Mouse (Mus musculus) embryonic facial prominence, embryonic 11.5 days (tissue): ENCODE measurements around the gene Sae1. TPM values are rescaled to one million over a fixed set of nuclear protein-coding genes. Genes with fewer than 3 reads are reported as not detected.

Experiments used
- ATAC-seq: fragments of 200-750 bp; cut with Nextera tagmentation; replicated peaks from 2 replicates; pipeline ENCODE4 v1.8.0; 2017; ENCODE audit warnings: low read depth; ENCODE audit not compliant: insufficient number of reproducible peaks, low FRiP score, low TSS enrichment
- DNase-seq: peaks from one replicate; pipeline ENCODE4 v3.0.0-alpha.2; 2015; ENCODE audit warnings: low spot score
- H3K27ac ChIP-seq: fragments of 300-500 bp; sonication (generic); replicated peaks from 2 replicates; pipeline ENCODE4 v1.5.1; 2014; ENCODE audit warnings: mild to moderate bottlenecking, low read depth, low read length, control low read depth
- H3K27me3 ChIP-seq: fragments of 300-500 bp; sonication (generic); 2 replicates; pipeline ENCODE4 v1.6.1; 2014; ENCODE audit warnings: mild to moderate bottlenecking, low read length, moderate library complexity, mixed read lengths; ENCODE audit not compliant: control insufficient read depth, insufficient read depth
- H3K36me3 ChIP-seq: fragments of 300-500 bp; sonication (generic); replicated peaks from 2 replicates; pipeline ENCODE4 v1.6.1; 2014; ENCODE audit warnings: low read depth, mild to moderate bottlenecking, low read length, moderate library complexity, mixed read lengths; ENCODE audit not compliant: control insufficient read depth, insufficient read depth
- H3K4me1 ChIP-seq: fragments of 300-500 bp; sonication (generic); 2 replicates; pipeline ENCODE4 v1.6.1; 2014; ENCODE audit warnings: low read length, mixed read lengths; ENCODE audit not compliant: control insufficient read depth, insufficient read depth
- H3K4me2 ChIP-seq: fragments of 300-500 bp; sonication (generic); 2 replicates; pipeline ENCODE4 v1.6.1; 2014; ENCODE audit warnings: low read depth, mild to moderate bottlenecking, control low read depth, low read length, moderate library complexity
- H3K4me3 ChIP-seq: fragments of 300-500 bp; sonication (generic); 2 replicates; pipeline ENCODE4 v1.5.1; 2014; ENCODE audit warnings: low read depth, low read length, control low read depth
- H3K9ac ChIP-seq: fragments of 300-500 bp; sonication (generic); replicated peaks from 2 replicates; pipeline ENCODE4 v1.6.1; 2014; ENCODE audit warnings: mild to moderate bottlenecking, control low read depth, low read length
- H3K9me3 ChIP-seq: fragments of 300-500 bp; sonication (generic); replicated peaks from 2 replicates; pipeline ENCODE4 v1.6.1; 2016; ENCODE audit warnings: mild to moderate bottlenecking, low read length, inconsistent platforms, mixed read lengths; ENCODE audit not compliant: control insufficient read depth
- WGBS: fragments of 180-500 bp; shearing (Covaris S2); extraction: QIAGEN DNeasy Blood & Tissue Kit; methylation state at CpG from one replicate; pipeline ENCODE4 v1.1.7; 2014; 5-methylcytosine and 5-hydroxymethylcytosine counted together
- polyA plus RNA-seq: library from polyadenylated mRNA; unstranded; fragments of >200 nt; fragmentation: Nextera tagmentation; extraction: Ambion mirVana; gene quantifications from 2 replicates; pipeline ENCODE4 v1.2.1, GENCODE M21; 2014

Sae1 gene
- polyA plus RNA-seq, result 433 and 434 TPM in 2 replicates

DNA sequence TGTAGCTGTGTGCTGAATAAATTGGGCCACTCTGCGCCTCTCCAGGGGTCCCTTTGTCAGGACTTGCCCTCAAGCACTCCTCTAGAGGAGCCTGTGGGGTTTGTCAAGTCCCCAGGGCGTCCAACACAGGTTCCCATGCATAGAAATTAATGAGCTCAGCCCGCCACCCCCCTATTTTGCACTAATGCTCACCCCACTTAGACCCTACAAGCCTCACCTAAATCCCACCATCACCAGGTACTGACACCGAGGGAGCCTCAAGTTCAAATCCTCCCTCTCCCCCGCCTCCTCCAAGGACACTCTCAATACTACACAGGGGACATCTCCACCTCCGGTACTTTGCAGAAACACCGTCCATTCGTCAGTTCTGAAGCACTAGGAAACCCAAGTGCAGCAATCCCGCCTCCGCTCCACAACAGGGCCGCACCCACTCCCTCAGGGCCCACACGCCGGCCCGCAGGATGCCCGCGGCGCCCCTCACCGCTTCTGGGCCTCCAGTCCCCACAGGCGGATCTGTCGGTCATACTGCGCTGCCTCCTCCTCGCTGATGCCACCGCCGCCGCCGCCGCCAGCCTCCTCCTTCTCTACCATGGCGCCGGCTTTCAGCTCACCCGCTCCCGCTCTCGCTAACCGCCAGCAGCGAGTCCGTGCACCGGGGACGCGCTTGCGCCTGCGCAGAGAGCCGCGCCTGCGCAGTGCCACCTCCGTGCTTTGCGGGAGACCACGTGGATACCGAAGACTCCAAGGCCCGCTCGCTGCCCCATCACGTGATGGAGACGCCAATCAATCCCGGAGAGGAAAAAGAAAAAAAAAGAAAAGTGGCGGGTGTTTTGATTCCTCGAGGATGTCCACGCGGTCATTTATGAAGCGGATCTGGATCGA lies at the start of gene Sae1:
TSS of gene Sae1 (minus strand) at position 647 of the 882 bp plus-strand sequence.
- DNase-seq (peak; percentile 98), ATAC-seq (peak; percentile 70)
- no peaks in the 10 kb centered on the region; the same call in 1 of the 2 replicates for H3K4me1 ChIP-seq
- no peaks in the 10 kb centered on the region for H3K27me3 ChIP-seq
- H3K9ac ChIP-seq, result peak within 1 kb of the TSS; percentile 95
- H3K36me3 ChIP-seq, result no peaks in the 10 kb centered on the region
- H3K9me3 ChIP-seq, result no peaks in the 10 kb centered on the region
- peak within 1 kb of the TSS; percentile 88 for H3K4me3 ChIP-seq
- H3K27ac ChIP-seq, result no peak within 1 kb of the TSS
- under 1% methylated on average over 58 of the region's 58 CpGs for WGBS
- peak within 1 kb of the TSS; percentile 83 for H3K4me2 ChIP-seq

DNA sequence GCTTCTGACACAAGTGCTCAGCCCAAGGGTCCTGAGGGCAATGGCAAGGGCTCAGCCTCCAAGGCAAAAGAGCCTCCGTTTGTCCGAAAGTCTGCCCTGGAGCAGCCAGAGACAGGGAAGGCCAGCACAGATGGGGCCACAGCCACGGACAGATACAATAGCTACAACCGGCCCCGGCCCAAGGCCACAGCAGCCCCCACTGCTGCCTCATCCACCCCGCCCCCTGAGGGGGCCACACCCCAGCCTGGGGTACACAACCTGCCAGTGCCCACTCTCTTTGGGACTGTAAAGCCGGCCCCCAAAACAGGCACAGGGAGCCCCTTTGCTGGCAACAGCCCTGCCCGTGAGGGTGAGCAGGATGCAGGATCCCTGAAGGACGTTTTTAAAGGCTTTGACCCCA lies 47.5 kb upstream of the Sae1 start:
- WGBS, result 92% methylated on average over 9 of the region's 9 CpGs
- no peak overlapping the region for H3K9ac ChIP-seq
- H3K36me3 ChIP-seq, result peaks cover 38% of the 10 kb centered on the region
- no peak overlapping the region for H3K27ac ChIP-seq
- H3K27me3 ChIP-seq, result no peaks in the 10 kb centered on the region
- no peaks in the 10 kb centered on the region for H3K4me1 ChIP-seq
- no peak for ATAC-seq
- H3K9me3 ChIP-seq, result no peaks in the 10 kb centered on the region
- H3K4me3 ChIP-seq, result no peak overlapping the region
- no peak overlapping the region for H3K4me2 ChIP-seq
- DNase-seq, result no peak

DNA sequence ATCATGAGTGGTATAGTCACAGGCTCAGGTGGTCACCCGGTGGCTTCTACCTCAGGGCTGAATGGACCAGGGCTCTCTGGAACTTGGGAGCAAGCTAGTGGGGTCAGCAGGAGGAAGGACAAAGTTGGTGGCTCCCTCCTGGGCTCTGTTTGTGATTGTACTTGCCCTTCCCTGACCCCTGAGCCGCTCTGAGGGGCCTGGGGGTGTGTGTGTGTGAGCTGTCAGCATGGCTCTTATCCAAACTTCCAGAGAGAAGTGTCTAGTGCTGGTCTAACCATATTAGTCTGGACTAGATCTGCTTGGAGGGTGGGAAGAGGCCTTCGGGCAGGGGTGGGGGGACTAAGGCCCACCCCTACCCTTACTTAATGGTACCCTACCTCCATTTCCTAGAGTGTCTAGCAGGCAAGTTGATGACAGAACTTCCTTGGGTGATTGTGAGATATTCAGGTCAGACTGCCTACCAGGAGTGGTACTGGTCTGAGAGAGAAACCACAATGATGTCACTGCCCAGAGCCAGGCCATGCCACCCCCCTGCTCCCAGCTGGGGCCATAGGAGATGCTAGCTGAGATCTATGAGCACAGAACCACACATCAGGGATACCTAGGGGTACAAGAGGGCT lies 45.9 kb upstream of the Sae1 start:
- H3K9me3 ChIP-seq, result no peaks in the 10 kb centered on the region
- DNase-seq (no peak), ATAC-seq (no peak)
- H3K36me3 ChIP-seq, result peaks cover 51% of the 10 kb centered on the region
- no peak overlapping the region for H3K4me3 ChIP-seq
- H3K4me1 ChIP-seq, result no peaks in the 10 kb centered on the region
- 70% methylated on average over 3 of the region's 3 CpGs for WGBS
- no peak overlapping the region for H3K4me2 ChIP-seq
- H3K9ac ChIP-seq, result no peak overlapping the region
- no peaks in the 10 kb centered on the region for H3K27me3 ChIP-seq
- H3K27ac ChIP-seq, result no peak overlapping the region

DNA sequence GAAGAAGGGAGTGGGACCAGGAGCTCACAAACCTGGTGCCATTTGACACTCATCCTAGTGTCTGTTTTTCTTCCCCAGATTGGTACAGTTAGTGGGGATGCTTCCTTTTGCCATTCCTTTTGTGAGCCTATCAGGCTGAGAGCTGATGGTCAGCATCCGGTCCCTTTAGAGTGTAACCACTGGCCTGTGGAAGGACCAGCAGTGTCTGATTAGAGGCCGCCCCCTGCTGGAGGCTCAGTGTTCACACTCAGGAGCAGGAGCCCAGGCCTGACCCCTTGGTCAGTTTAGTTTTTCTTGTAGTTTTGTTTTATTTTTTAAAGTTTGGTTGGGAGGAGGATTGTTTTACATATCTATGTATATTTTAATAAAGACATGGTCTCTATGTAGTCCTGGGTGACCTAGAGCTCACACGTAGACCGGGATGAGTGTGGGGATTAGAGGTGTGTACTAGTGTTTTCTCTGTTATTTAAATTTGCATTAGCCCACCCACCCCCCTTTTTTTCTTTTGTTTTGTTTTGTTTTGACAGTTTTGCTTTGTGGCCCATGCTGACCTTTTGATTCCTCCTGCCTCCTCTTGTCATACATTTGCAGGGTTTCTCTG lies 38.6 kb upstream of the Sae1 start:
- peak; percentile 76 for DNase-seq
- no peak overlapping the region for H3K27ac ChIP-seq
- H3K36me3 ChIP-seq, result peaks cover 29% of the 10 kb centered on the region
- no peaks in the 10 kb centered on the region for H3K27me3 ChIP-seq
- no peaks in the 10 kb centered on the region for H3K4me1 ChIP-seq
- H3K4me2 ChIP-seq, result no peak overlapping the region
- peak; percentile 79; the same call in 1 of the 2 replicates for ATAC-seq
- H3K9ac ChIP-seq, result no peak overlapping the region
- WGBS, result 59% methylated on average over 4 of the region's 4 CpGs
- H3K4me3 ChIP-seq, result no peak overlapping the region
- no peaks in the 10 kb centered on the region for H3K9me3 ChIP-seq

DNA sequence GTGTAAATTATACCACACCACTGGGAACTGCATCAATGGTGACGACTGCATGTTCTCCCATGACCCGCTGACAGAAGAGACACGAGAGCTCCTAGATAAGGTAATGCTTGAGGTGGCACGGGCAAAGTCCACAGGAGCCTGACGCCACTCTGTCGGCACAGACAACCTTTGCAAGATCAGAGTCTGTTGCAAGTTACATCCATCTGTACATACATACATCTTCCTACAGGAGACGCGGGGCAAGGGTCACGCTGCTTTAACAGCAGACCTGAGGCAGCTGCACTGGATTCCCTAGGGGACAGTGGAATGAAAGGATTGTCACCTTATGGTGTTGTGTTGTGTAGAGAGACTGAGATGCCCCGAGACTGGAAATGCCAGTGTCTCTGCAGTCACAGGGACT lies 38.1 kb upstream of the Sae1 start:
- peaks cover 31% of the 10 kb centered on the region for H3K36me3 ChIP-seq
- no peak for ATAC-seq
- 92% methylated on average over 10 of the region's 10 CpGs for WGBS

DNA sequence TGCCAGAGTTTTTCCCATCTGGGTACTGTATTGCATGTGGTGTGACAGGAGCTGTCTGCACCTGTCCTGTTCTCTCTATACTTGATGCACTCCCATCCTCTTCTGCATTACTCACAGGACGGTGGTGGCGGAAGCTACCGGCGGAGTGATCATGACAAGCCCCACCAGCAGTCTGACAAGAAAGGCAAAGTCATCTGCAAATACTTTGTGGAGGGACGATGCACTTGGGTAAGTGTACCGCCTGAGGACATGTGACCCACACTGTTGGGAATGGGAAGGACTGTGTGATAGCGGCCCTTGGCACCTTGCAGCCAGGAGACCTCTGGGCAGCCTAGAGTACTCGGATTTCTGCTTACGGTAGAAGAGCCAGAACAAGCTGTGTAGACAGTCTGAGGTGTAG lies 36.1 kb upstream of the Sae1 start:
- peaks cover 26% of the 10 kb centered on the region for H3K36me3 ChIP-seq
- H3K4me2 ChIP-seq, result no peak overlapping the region
- WGBS, result 89% methylated on average over 9 of the region's 9 CpGs
- DNase-seq (no peak), ATAC-seq (no peak)
- no peak overlapping the region for H3K27ac ChIP-seq
- H3K27me3 ChIP-seq, result no peaks in the 10 kb centered on the region
- no peaks in the 10 kb centered on the region for H3K4me1 ChIP-seq
- no peaks in the 10 kb centered on the region for H3K9me3 ChIP-seq
- no peak overlapping the region for H3K4me3 ChIP-seq
- H3K9ac ChIP-seq, result no peak overlapping the region

More for the DNA sequence above, 38.1 kb upstream of the Sae1 start:
- H3K4me2 ChIP-seq, result no peak overlapping the region
- H3K27me3 ChIP-seq, result no peaks in the 10 kb centered on the region
- H3K4me3 ChIP-seq, result no peak overlapping the region
- H3K9me3 ChIP-seq, result no peaks in the 10 kb centered on the region
- H3K27ac ChIP-seq, result no peak overlapping the region
- H3K4me1 ChIP-seq, result no peaks in the 10 kb centered on the region
- no peak for DNase-seq
- H3K9ac ChIP-seq, result no peak overlapping the region

DNA sequence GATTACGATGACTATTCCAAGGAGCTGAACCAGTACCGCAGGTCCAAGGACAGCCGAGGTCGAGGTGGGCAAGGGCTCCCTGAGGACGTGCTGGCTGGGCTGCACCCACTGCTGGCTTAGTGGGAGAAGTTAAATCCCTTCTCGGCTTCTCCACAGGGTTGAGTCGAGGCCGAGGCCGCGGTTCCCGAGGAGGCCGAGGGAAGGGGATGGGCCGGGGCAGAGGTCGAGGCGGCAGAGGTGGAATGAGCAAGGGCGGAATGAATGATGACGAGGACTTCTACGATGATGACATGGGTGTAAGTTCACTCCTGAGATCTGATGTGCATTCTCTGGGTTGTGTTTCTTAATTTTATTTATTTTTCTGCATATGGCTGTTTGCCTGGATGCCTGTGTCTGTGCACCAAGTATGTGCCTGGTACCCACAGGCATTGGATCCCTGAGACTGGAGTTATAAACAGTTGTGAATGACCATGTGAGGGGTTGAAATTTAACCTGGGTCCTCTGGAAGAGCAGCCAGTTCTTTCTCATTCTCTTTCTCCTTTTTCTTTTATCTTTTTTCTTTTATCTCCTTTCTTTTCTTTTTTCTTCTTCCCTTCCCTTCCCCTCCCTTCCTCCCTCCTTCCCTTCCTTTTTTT lies 34.7 kb upstream of the Sae1 start:
- 88% methylated on average over 18 of the region's 18 CpGs for WGBS
- ATAC-seq, result no peak
- Histone ChIP-seq H3K27me3 (no peaks in the 10 kb centered on the region), H3K9me3 (no peaks in the 10 kb centered on the region), H3K4me3 (no peak overlapping the region), H3K9ac (no peak overlapping the region), H3K36me3 (peaks cover 25% of the 10 kb centered on the region), H3K4me1 (no peaks in the 10 kb centered on the region), H3K4me2 (no peak overlapping the region), H3K27ac (no peak overlapping the region)
- no peak for DNase-seq
